Mouse (Mus musculus) cerebellum, adult 2 months (tissue): ENCODE results near the gene H2afz. TPM values are rescaled to one million over a fixed set of nuclear protein-coding genes. Genes with fewer than 3 reads are reported as not detected.

Experiments
- DNase-seq, 2 experiments: peaks; one replicate each; pipeline ENCODE4 v3.0.0; 2021
- H3K27ac ChIP-seq: fragments of 200-500 bp; 2 replicates; pipeline ENCODE4 v1.5.1; 2012; ENCODE audit warnings: low read length, control low read depth, inconsistent platforms; ENCODE audit not compliant: insufficient read depth
- H3K27me3 ChIP-seq: fragments of 200-500 bp; 2 replicates; pipeline ENCODE4 v1.6.1; 2012; ENCODE audit warnings: inconsistent platforms, mild to moderate bottlenecking, low read length, moderate library complexity; ENCODE audit not compliant: control insufficient read depth, insufficient read depth
- H3K4me1 ChIP-seq: fragments of 200-500 bp; 2 replicates; pipeline ENCODE4 v1.6.1; 2011; ENCODE audit warnings: low read length; ENCODE audit not compliant: control insufficient read depth, insufficient read depth
- H3K4me3 ChIP-seq: fragments of 200-500 bp; replicated peaks from 2 replicates; pipeline ENCODE3; 2011; ENCODE audit warnings: mild to moderate bottlenecking, low read depth, low read length, control low read depth; ENCODE audit not compliant: insufficient read depth
- CTCF ChIP-seq: fragments of 200-500 bp; IDR thresholded peaks from 2 replicates; pipeline ENCODE4 v1.5.1; 2011; ENCODE audit warnings: low read depth, mild to moderate bottlenecking, control low read depth, low read length, moderate library complexity, borderline replicate concordance; ENCODE audit not compliant: insufficient read depth
- POLR2A ChIP-seq: fragments of 200-500 bp; IDR thresholded peaks from 2 replicates; pipeline ENCODE4 v1.6.1; 2011; ENCODE audit warnings: low read length, control low read depth, borderline replicate concordance; ENCODE audit not compliant: insufficient read depth
- WGBS: fragments of 180-500 bp; shearing (Covaris S2); methylation state at CpG from one replicate; pipeline ENCODE4 v1.1.7; 2018; 5-methylcytosine and 5-hydroxymethylcytosine counted together
- polyA plus RNA-seq: library from polyadenylated mRNA; depleted of rRNA; stranded (reverse); fragments of >200 nt; gene quantifications from 2 replicates; pipeline ENCODE4 v1.2.3, GENCODE M21; 2012

The H2afz gene
- polyA plus RNA-seq, 1 experiment = 430 TPM

DNA sequence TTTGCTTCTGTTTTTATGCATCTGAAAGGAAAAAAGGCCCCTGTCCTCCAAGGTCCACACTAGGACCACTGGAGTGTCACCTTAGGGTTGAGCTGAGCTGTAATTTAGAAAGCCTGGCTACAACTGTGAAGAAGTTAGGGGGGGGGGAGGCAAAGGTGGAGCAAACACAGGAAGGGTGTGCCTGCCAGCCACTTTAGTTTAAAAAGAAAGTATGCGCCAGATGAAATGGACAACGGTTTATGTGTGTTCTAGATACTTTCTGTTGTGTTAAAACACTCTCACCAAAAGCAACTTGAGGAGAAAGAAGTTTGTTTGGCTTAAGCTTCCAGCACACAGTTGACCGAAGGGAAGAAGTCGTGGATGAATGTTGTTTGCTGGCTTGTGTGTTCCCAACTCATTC is 30.6 kb upstream of the H2afz start:
- no peak overlapping the region for H3K4me3 ChIP-seq
- H3K4me1 ChIP-seq = no peaks in the 10 kb centered on the region
- no peak for DNase-seq
- no peaks in the 10 kb centered on the region for H3K27me3 ChIP-seq
- 90% methylated on average over 4 of the region's 4 CpGs for WGBS
- H3K27ac ChIP-seq = no peak overlapping the region
- no peak for TF ChIP-seq CTCF
- no peak for TF ChIP-seq POLR2A

DNA sequence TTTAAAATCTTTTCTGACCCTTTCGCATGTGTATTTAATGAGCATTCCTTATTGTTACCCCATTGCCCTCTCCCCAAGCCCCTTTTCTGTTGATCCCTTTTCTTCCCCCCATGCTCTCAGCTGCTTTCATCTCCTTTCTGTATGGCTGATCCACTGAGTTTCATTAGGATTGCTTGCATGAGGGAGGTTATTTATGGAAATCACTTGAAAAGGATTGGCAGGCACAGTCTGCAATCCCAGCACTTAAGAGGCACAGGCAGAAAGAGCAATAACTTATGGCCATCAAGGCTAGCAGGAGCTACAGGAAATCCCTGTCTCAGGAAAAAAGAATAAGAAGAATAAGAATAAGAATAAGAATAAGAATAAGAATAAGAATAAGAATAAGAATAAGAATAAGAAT is 27.7 kb upstream of the H2afz start:
- Histone ChIP-seq H3K27me3 (no peaks in the 10 kb centered on the region), H3K4me1 (no peaks in the 10 kb centered on the region), H3K27ac (no peak overlapping the region), H3K4me3 (no peak overlapping the region)
- WGBS = 96% methylated on average over 1 of the region's 1 CpGs
- DNase-seq = no peak
- TF ChIP-seq POLR2A = no peak
- no peak for TF ChIP-seq CTCF

DNA sequence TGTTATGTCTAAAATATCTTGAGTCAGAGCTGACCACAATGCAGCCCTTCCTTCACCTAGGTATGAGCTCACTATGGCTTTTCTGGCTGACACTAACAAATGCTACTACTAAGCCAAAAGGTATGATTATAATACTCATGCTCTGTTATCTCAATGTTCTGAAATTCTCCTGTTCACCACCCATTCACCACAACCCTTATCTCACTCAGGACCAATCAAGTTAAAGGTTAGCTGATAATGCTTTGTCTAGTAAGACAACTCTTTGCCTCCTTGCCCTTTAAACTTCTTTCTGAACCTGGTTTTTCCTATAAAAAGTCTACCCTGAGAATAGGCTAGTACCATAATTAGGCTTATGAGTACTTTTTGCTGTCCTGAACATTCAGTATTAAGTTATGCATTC is 26.1 kb upstream of the H2afz start:
- Histone ChIP-seq H3K27me3 (no peaks in the 10 kb centered on the region), H3K27ac (no peak overlapping the region), H3K4me3 (no peak overlapping the region), H3K4me1 (no peaks in the 10 kb centered on the region)
- TF ChIP-seq CTCF (no peak), POLR2A (no peak)
- DNase-seq = no peak

DNA sequence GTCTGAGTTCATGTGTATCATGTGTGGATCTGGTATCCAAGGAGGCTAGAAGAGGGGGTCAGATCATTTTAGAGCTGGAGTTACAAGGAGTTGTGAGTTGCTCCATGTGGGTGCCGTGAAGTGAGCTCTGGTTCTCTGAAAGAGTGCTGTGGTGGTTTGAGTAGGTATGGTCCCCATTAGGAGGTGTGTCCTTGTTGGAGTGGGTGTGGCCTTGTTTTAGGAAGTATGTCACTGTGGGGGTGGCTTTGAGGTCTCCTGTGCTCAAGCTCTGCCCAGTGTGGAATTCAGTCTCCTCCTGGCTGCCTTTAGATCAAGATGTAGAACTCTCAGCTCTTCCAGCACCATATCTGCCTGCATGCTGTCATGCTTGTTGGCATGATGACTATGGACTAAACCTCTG is 21.3 kb upstream of the H2afz start:
- no peak overlapping the region for H3K4me3 ChIP-seq
- no peak for DNase-seq
- 80% methylated on average over 1 of the region's 1 CpGs for WGBS

DNA sequence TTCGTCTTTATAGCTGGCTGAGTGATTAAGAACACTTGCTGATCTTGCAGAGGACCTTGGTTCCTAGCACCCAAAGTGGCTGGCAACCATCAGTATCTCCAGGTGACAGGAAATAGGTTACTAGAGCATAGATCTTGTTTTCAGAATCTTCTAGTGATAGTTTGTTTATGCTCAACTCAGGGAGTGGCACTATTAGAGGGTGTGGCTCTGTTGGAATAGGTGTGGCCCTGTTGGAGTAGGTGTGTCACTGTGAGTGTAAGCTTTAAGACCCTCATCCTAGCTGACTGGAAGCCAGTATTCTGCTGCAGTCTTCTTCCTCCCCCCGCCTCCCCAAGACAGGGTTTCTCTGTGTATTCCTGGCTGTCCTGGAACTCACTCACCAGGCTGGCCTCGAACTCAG is 20.0 kb upstream of the H2afz start:
- WGBS = 82% methylated on average over 3 of the region's 3 CpGs
- H3K4me3 ChIP-seq = no peak overlapping the region
- no peak overlapping the region for H3K27ac ChIP-seq
- DNase-seq = no peak
- H3K27me3 ChIP-seq = no peaks in the 10 kb centered on the region
- H3K4me1 ChIP-seq = no peaks in the 10 kb centered on the region
- TF ChIP-seq CTCF (no peak), POLR2A (no peak)

More for the DNA sequence above, 21.3 kb upstream of the H2afz start:
- Histone ChIP-seq H3K27me3 (no peaks in the 10 kb centered on the region), H3K4me1 (no peaks in the 10 kb centered on the region), H3K27ac (no peak overlapping the region)
- TF ChIP-seq POLR2A (no peak), CTCF (no peak)

DNA sequence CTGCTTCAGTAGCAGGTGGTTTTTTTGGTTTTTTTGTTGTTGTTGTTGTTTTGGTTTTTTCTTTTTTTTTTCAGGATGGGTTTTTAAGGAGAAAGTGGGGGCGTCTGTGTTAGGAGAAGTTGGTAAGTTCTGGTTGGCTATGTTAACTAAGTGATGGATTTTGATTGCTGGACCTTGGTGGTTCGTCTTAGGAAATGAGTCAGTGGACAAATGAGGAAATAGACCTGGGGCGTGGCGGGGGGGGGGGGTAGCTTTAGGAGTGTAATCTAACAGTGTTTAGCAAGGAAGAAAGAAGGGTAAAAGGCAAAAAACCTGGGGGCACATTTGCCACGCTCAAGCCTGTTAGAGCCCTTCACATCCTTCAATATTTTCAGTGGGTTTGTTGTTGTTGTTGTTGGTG is 17.7 kb upstream of the H2afz start:
- H3K27ac ChIP-seq = no peak overlapping the region
- 87% methylated on average over 5 of the region's 5 CpGs for WGBS
- no peak for TF ChIP-seq CTCF
- no peak for TF ChIP-seq POLR2A
- no peaks in the 10 kb centered on the region for H3K27me3 ChIP-seq
- DNase-seq = no peak
- H3K4me3 ChIP-seq = no peak overlapping the region
- no peaks in the 10 kb centered on the region for H3K4me1 ChIP-seq

DNA sequence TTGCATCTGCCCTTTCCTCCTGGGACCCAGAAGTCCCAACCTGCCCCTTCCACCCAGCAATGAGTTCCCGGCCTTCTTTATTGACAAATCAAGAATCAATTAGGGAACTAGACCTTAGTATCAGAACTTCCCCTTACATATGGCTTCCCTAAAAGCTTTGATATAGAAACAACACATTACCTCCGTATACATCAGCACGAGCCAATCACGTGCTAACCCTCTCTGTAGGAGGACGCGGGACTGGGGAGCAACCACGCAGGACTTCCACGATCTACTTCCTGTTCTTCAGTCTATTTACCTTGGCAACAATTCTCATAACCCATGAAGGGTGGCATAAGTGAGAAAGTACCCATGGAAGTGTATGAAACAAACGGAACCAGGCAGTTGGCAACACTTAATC is 15.9 kb upstream of the H2afz start:
- H3K4me1 ChIP-seq = no peaks in the 10 kb centered on the region
- no peaks in the 10 kb centered on the region for H3K27me3 ChIP-seq
- DNase-seq = no peak
- no peak for TF ChIP-seq POLR2A
- no peak for TF ChIP-seq CTCF
- H3K27ac ChIP-seq = no peak overlapping the region
- no peak overlapping the region for H3K4me3 ChIP-seq
- WGBS = 88% methylated on average over 9 of the region's 9 CpGs

DNA sequence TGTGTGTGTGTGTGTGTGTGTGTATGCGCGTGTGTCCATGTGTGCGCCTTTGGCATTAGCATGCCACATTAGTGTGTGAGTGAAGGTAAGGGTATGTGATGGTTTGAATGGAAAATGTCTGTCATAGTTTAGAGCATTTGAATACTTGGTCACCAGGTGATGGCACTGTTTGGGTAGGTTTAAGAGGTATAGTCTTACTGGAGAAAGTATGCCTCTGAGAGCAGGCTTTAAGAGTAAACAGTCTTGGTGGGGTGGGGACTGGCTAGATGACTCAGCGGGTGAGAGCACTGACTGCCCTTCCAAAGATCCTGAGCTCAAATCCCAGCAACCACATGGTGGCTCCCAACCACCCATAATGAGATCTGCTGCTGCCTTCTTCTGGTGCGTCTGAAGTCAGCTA is 14.6 kb upstream of the H2afz start:
- H3K27ac ChIP-seq = no peak overlapping the region
- 89% methylated on average over 5 of the region's 5 CpGs for WGBS
- no peaks in the 10 kb centered on the region for H3K27me3 ChIP-seq
- H3K4me1 ChIP-seq = no peaks in the 10 kb centered on the region
- no peak overlapping the region for H3K4me3 ChIP-seq
- TF ChIP-seq POLR2A (no peak), CTCF (no peak)
- DNase-seq = no peak
